In genomic region chr11:42067788-42068187, GRCm38 (mm10) we compare ENCODE assay signal across 9 mouse cellular contexts.
DNase-seq lines count a peak whose midpoint lies in the region; ATAC-seq and TF ChIP-seq lines count a peak whose summit lies in the region.
"Had no signal": no experiment of that assay in that cellular context is flagged by ENCODE, and none has a peak within 500 bp of the region (broad histone marks: within the 10 kb centered on the region; RNA-seq: fewer than 3 reads in every experiment).

No protein-coding gene starts in this region.

- no peaks in the 10 kb centered on the region for H3K27me3 ChIP-seq in heart, embryonic 14.5 days (ENCODE audit: control insufficient read depth, insufficient read depth, low read length)
- no peaks in the 10 kb centered on the region for H3K27me3 ChIP-seq in forebrain, embryonic 14.5 days (replicated peaks; ENCODE audit: control insufficient read depth, insufficient read depth, low read length)
- no peaks in the 10 kb centered on the region for H3K27me3 ChIP-seq in kidney, postnatal 0 days (ENCODE audit: insufficient read depth, low read length)
- H3K27me3 ChIP-seq in limb, embryonic 14.5 days (ENCODE audit: control insufficient read depth, insufficient read depth, low read length) = no peaks in the 10 kb centered on the region
- H3K27me3 ChIP-seq: liver, embryonic 13.5 days had no signal

- H3K36me3 ChIP-seq in heart, embryonic 14.5 days (ENCODE audit: control insufficient read depth, insufficient read depth, low read length) = no peaks in the 10 kb centered on the region
- no peaks in the 10 kb centered on the region for H3K36me3 ChIP-seq in forebrain, embryonic 14.5 days (ENCODE audit: control insufficient read depth, insufficient read depth, low read length)
- no peaks in the 10 kb centered on the region for H3K36me3 ChIP-seq in kidney, postnatal 0 days (ENCODE audit: insufficient read depth, low read length)
- no peaks in the 10 kb centered on the region for H3K36me3 ChIP-seq in limb, embryonic 14.5 days (ENCODE audit: control insufficient read depth, insufficient read depth, low read length)
- H3K36me3 ChIP-seq: liver, embryonic 13.5 days had no signal

- no peak overlapping the region for H3K9ac ChIP-seq in heart, embryonic 14.5 days (ENCODE audit: low read length)
- H3K9ac ChIP-seq in forebrain, embryonic 14.5 days (ENCODE audit: low read length) = no peak overlapping the region
- H3K9ac ChIP-seq in kidney, postnatal 0 days (ENCODE audit: low read depth, low read length) = no peak overlapping the region
- no peak overlapping the region for H3K9ac ChIP-seq in limb, embryonic 14.5 days (ENCODE audit: low read depth, low read length, severe bottlenecking)
- H3K9ac ChIP-seq: liver, embryonic 13.5 days had no signal

- H3K9me3 ChIP-seq in heart, embryonic 14.5 days (ENCODE audit: control insufficient read depth, low read length) = no peaks in the 10 kb centered on the region
- no peaks in the 10 kb centered on the region for H3K9me3 ChIP-seq in forebrain, embryonic 14.5 days (replicated peaks; ENCODE audit: control insufficient read depth, low read length)
- no peaks in the 10 kb centered on the region for H3K9me3 ChIP-seq in kidney, postnatal 0 days (replicated peaks; ENCODE audit: low read length)
- H3K9me3 ChIP-seq in limb, embryonic 14.5 days (ENCODE audit: control insufficient read depth, low read length) = no peaks in the 10 kb centered on the region
- H3K9me3 ChIP-seq: liver, embryonic 13.5 days had no signal

- no peak overlapping the region for H3K4me3 ChIP-seq in heart, embryonic 14.5 days (ENCODE audit: control insufficient read depth in 1 of 2, insufficient read depth in 1 of 2, low read depth in 1 of 2, low read length in 2 of 2)
- H3K4me3 ChIP-seq in forebrain, embryonic 14.5 days (ENCODE audit: low read depth, low read length) = no peak overlapping the region
- no peak overlapping the region for H3K4me3 ChIP-seq in kidney, postnatal 0 days (replicated peaks; ENCODE audit: low read depth, low read length)
- no peak overlapping the region for H3K4me3 ChIP-seq in limb, embryonic 14.5 days (replicated peaks; ENCODE audit: low read length)
- H3K4me3 ChIP-seq: liver, embryonic 13.5 days had no signal

- DNase-seq in heart, postnatal 25 days (ENCODE audit: low spot score) = no peak
- peak; percentile 46 for DNase-seq in ZHBTc4 (ENCODE audit: low read depth, low spot score)
- peak; percentile 77 for DNase-seq in forebrain, embryonic 14.5 days (ENCODE audit: low spot score)
- peak; percentile 78 for DNase-seq in kidney, postnatal 0 days (ENCODE audit: low spot score)
- DNase-seq in limb, embryonic 14.5 days (ENCODE audit: low spot score) = peak; percentile 40
- no peak for DNase-seq in yolk sac, embryonic 10.5 days (ENCODE audit: low spot score)
- DNase-seq in thymus, postnatal 14 days = no peak
- DNase-seq: liver, embryonic 13.5 days had no signal

- 11% methylated on average over 5 of the region's 5 CpGs for WGBS in heart, embryonic 14.5 days
- 11% methylated on average over 5 of the region's 5 CpGs for WGBS in forebrain, embryonic 14.5 days
- WGBS in kidney, postnatal 0 days = 8% methylated on average over 5 of the region's 5 CpGs
- 6% methylated on average over 5 of the region's 5 CpGs for WGBS in limb, embryonic 14.5 days

- H3K4me2 ChIP-seq in heart, embryonic 14.5 days (ENCODE audit: low read length) = peak overlapping the region; percentile 31; the same call in 1 of the 2 replicates
- no peak overlapping the region for H3K4me2 ChIP-seq in forebrain, embryonic 14.5 days (ENCODE audit: low read length)
- H3K4me2 ChIP-seq in kidney, postnatal 0 days (ENCODE audit: low read length) = peak overlapping the region; percentile 14; the same call in 1 of the 2 replicates
- peak overlapping the region; percentile 31; the same call in 1 of the 2 replicates for H3K4me2 ChIP-seq in limb, embryonic 14.5 days (replicated peaks; ENCODE audit: low read depth, low read length, severe bottlenecking)
- H3K4me2 ChIP-seq: liver, embryonic 13.5 days had no signal

- TF ChIP-seq CTCF in kidney, postnatal 0 days (IDR thresholded peaks at IDR 0.05; ENCODE audit: low read depth) = peak; percentile 75

- intact Hi-C loops in heart, postnatal 25 days (cut with DNase I) = no loop called here

- H3K4me1 ChIP-seq in heart, embryonic 14.5 days (ENCODE audit: control insufficient read depth in 2 of 2, insufficient read depth in 2 of 2, low read length in 2 of 2) = no peaks in the 10 kb centered on the region
- no peaks in the 10 kb centered on the region for H3K4me1 ChIP-seq in forebrain, embryonic 14.5 days (ENCODE audit: control insufficient read depth, insufficient read depth, low read length)
- H3K4me1 ChIP-seq in kidney, postnatal 0 days (replicated peaks; ENCODE audit: insufficient read depth, low read length) = no peaks in the 10 kb centered on the region
- no peaks in the 10 kb centered on the region for H3K4me1 ChIP-seq in limb, embryonic 14.5 days (ENCODE audit: control insufficient read depth, insufficient read depth, low read length)
- H3K4me1 ChIP-seq: liver, embryonic 13.5 days had no signal

- no peak for TF ChIP-seq POLR2A in limb, embryonic 14.5 days (IDR thresholded peaks at IDR 0.05; ENCODE audit: borderline replicate concordance, extremely low read depth, insufficient read depth, insufficient read length)

- no peak for ATAC-seq in heart, embryonic 14.5 days (ENCODE audit: insufficient number of reproducible peaks, insufficient read depth, low FRiP score, low read depth)
- ATAC-seq in forebrain, embryonic 14.5 days = peak; percentile 67; the same call in 1 of the 2 replicates
- ATAC-seq in kidney, postnatal 0 days (replicated peaks; ENCODE audit: low FRiP score, low read depth) = no peak
- ATAC-seq in limb, embryonic 14.5 days (ENCODE audit: low FRiP score, low read depth) = no peak

- no peak overlapping the region for H3K27ac ChIP-seq in heart, embryonic 14.5 days (replicated peaks in 1 of 2; ENCODE audit: control insufficient read depth in 1 of 2, insufficient read depth in 1 of 2, low read depth in 2 of 2, low read length in 2 of 2)
- H3K27ac ChIP-seq in forebrain, embryonic 14.5 days (ENCODE audit: low read depth, low read length) = no peak overlapping the region
- no peak overlapping the region for H3K27ac ChIP-seq in kidney, postnatal 0 days
- H3K27ac ChIP-seq in limb, embryonic 14.5 days (replicated peaks; ENCODE audit: low read depth, low read length) = no peak overlapping the region
- H3K27ac ChIP-seq: liver, embryonic 13.5 days had no signal

Comparison
In these comparisons a context has a peak if more than half of its experiments do, and no peak if none do; other contexts are left out.
1. DNase-seq: peak in ZHBTc4 (single experiment), forebrain, embryonic 14.5 days (single experiment), kidney, postnatal 0 days (single experiment) and limb, embryonic 14.5 days (single experiment); none in heart, postnatal 25 days (single experiment), yolk sac, embryonic 10.5 days (single experiment) and thymus, postnatal 14 days (single experiment).